Mouse (Mus musculus) intestine, postnatal 0 days (tissue): ENCODE data around the gene Sik3. TPM values are rescaled to one million over a fixed set of nuclear protein-coding genes. Genes with fewer than 3 reads are reported as not detected.
A peak's percentile ranks its signal among the peaks of the same experiment; 100 is the strongest.

Experiments
- ATAC-seq: fragments of 200-750 bp; cut with Nextera tagmentation; 2 replicates; pipeline ENCODE4 v1.8.0; 2017; ENCODE audit warnings: mild to moderate bottlenecking, moderate TSS enrichment, moderate library complexity
- H3K27ac ChIP-seq: fragments of 300-500 bp; sonication (generic); 2 replicates; pipeline ENCODE4 v1.5.1; 2014; ENCODE audit warnings: mild to moderate bottlenecking, low read depth, low read length, moderate library complexity
- H3K27me3 ChIP-seq: fragments of 300-500 bp; sonication (generic); replicated peaks from 2 replicates; pipeline ENCODE4 v1.6.1; 2014; ENCODE audit warnings: low read length, mixed read lengths; ENCODE audit not compliant: control insufficient read depth, insufficient read depth
- H3K36me3 ChIP-seq: fragments of 300-500 bp; sonication (generic); 2 replicates; pipeline ENCODE4 v1.6.1; 2014; ENCODE audit warnings: mild to moderate bottlenecking, moderate library complexity; ENCODE audit not compliant: control insufficient read depth, insufficient read depth
- H3K4me1 ChIP-seq: fragments of 300-500 bp; sonication (generic); replicated peaks from 2 replicates; pipeline ENCODE4 v1.6.1; 2014; ENCODE audit warnings: antibody characterized with exemption, low read length, mixed read lengths; ENCODE audit not compliant: control insufficient read depth, insufficient read depth
- H3K4me2 ChIP-seq: fragments of 300-500 bp; sonication (generic); replicated peaks from 2 replicates; pipeline ENCODE4 v1.6.1; 2014; ENCODE audit warnings: low read depth, mild to moderate bottlenecking, moderate library complexity
- H3K4me3 ChIP-seq: fragments of 300-500 bp; sonication (generic); 2 replicates; pipeline ENCODE4 v1.5.1; 2014; ENCODE audit warnings: low read depth, low read length
- H3K9ac ChIP-seq: fragments of 300-500 bp; sonication (generic); 2 replicates; pipeline ENCODE4 v1.6.1; 2014; ENCODE audit warnings: mild to moderate bottlenecking, low read depth, low read length
- H3K9me3 ChIP-seq: fragments of 300-500 bp; sonication (generic); 2 replicates; pipeline ENCODE4 v1.6.1; 2016; ENCODE audit warnings: mixed run types; ENCODE audit not compliant: control insufficient read depth
- CTCF ChIP-seq: sonication (generic); IDR thresholded peaks from 2 replicates; pipeline ENCODE4 v1.5.1; 2016; ENCODE audit warnings: low read depth, mild to moderate bottlenecking, control low read depth, antibody characterized with exemption, moderate library complexity
- WGBS: fragments of 180-500 bp; shearing (Covaris S2); extraction: QIAGEN DNeasy Blood & Tissue Kit; methylation state at CpG from one replicate; pipeline ENCODE4 v1.1.7; 2014; 5-methylcytosine and 5-hydroxymethylcytosine counted together
- polyA plus RNA-seq: library from polyadenylated mRNA; unstranded; fragments of >200 nt; fragmentation: Nextera tagmentation; extraction: Ambion mirVana; gene quantifications from 2 replicates; pipeline ENCODE4 v1.2.1, GENCODE M21; 2015

Gene Sik3
- polyA plus RNA-seq, 1 experiment from 2014 or later, result 7.4 TPM

GRCm38 (mm10) chr9:46175300-46175699, 162.7 kb downstream of the Sik3 start:
- Histone ChIP-seq H3K4me1 (no peaks in the 10 kb centered on the region), H3K9ac (no peak overlapping the region), H3K27ac (no peak overlapping the region; the same call in 1 of the 2 replicates), H3K4me3 (no peak overlapping the region), H3K4me2 (no peak overlapping the region), H3K36me3 (peaks cover 10% of the 10 kb centered on the region; the same call in 1 of the 2 replicates), H3K27me3 (no peaks in the 10 kb centered on the region), H3K9me3 (no peaks in the 10 kb centered on the region)
- no peak for TF ChIP-seq CTCF
- WGBS, result 22% methylated on average over 1 of the region's 1 CpGs
- ATAC-seq, result peak; percentile 59

GRCm38 (mm10) chr9:46175938-46176375, 163.3 kb downstream of the Sik3 start:
- ATAC-seq, result no peak
- TF ChIP-seq CTCF, result no peak
- Histone ChIP-seq H3K4me1 (no peaks in the 10 kb centered on the region), H3K4me2 (no peak overlapping the region), H3K9me3 (no peaks in the 10 kb centered on the region), H3K27me3 (no peaks in the 10 kb centered on the region), H3K4me3 (no peak overlapping the region), H3K27ac (no peak overlapping the region), H3K36me3 (peaks cover 12% of the 10 kb centered on the region; the same call in 1 of the 2 replicates), H3K9ac (no peak overlapping the region)
- 39% methylated on average over 1 of the region's 1 CpGs for WGBS

- H3K27ac ChIP-seq, result no peak overlapping the region
- no peak overlapping the region for H3K4me3 ChIP-seq
- no peaks in the 10 kb centered on the region for H3K27me3 ChIP-seq
- H3K4me2 ChIP-seq, result no peak overlapping the region
- no peaks in the 10 kb centered on the region for H3K9me3 ChIP-seq
- TF ChIP-seq CTCF, result no peak
- no peaks in the 10 kb centered on the region; the same call in 1 of the 2 replicates for H3K4me1 ChIP-seq
- 78% methylated on average over 4 of the region's 4 CpGs for WGBS
- peaks cover 14% of the 10 kb centered on the region; the same call in 1 of the 2 replicates for H3K36me3 ChIP-seq
- H3K9ac ChIP-seq, result no peak overlapping the region
- no peak for ATAC-seq
Measured at GRCm38 (mm10) chr9:46176613-46177012, 164.0 kb downstream of the Sik3 start.

DNA sequence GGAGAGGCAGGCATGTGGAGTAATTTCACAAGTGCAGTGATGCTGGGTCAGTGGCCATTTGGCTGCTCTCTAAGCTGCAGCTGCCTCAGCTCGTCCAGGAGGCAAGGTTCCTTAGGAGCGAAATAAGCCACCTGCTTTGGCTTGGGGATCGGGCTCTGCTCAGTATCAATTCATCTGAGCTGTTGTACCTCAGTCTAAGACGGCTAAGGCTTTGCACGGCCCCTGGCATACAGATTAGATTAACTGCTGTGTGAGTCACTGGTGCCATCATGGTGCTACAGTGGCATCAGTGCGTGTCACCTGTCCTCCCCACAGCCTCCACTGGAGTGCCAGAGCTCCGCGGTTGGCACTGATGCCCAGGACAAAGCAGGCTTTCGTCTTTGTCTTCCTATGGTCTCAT, 166.0 kb downstream of the Sik3 start:
- WGBS, result 86% methylated on average over 9 of the region's 9 CpGs
- no peak for ATAC-seq
- TF ChIP-seq CTCF, result no peak

GRCm38 (mm10) chr9:46181297-46181696, 168.7 kb downstream of the Sik3 start:
- H3K4me2 ChIP-seq, result no peak overlapping the region
- no peak for ATAC-seq
- no peak for TF ChIP-seq CTCF
- no peaks in the 10 kb centered on the region; the same call in 1 of the 2 replicates for H3K4me1 ChIP-seq
- 62% methylated on average over 8 of the region's 8 CpGs for WGBS
- no peaks in the 10 kb centered on the region for H3K27me3 ChIP-seq
- peaks cover 14% of the 10 kb centered on the region; the same call in 1 of the 2 replicates for H3K36me3 ChIP-seq
- H3K9ac ChIP-seq, result no peak overlapping the region
- no peak overlapping the region for H3K4me3 ChIP-seq
- no peak overlapping the region for H3K27ac ChIP-seq
- no peaks in the 10 kb centered on the region for H3K9me3 ChIP-seq

More for the DNA sequence above, 166.0 kb downstream of the Sik3 start:
- Histone ChIP-seq H3K9ac (no peak overlapping the region), H3K36me3 (peaks cover 14% of the 10 kb centered on the region; the same call in 1 of the 2 replicates), H3K4me2 (no peak overlapping the region), H3K4me3 (no peak overlapping the region), H3K27me3 (no peaks in the 10 kb centered on the region), H3K9me3 (no peaks in the 10 kb centered on the region), H3K27ac (no peak overlapping the region), H3K4me1 (no peaks in the 10 kb centered on the region; the same call in 1 of the 2 replicates)

GRCm38 (mm10) chr9:46184542-46184941, 171.9 kb downstream of the Sik3 start:
- peak; percentile 29; the same call in 1 of the 2 replicates for ATAC-seq
- H3K27me3 ChIP-seq, result no peaks in the 10 kb centered on the region
- no peaks in the 10 kb centered on the region; the same call in 1 of the 2 replicates for H3K4me1 ChIP-seq
- WGBS, result 42% methylated on average over 5 of the region's 5 CpGs
- H3K4me2 ChIP-seq, result no peak overlapping the region
- H3K9me3 ChIP-seq, result no peaks in the 10 kb centered on the region
- H3K4me3 ChIP-seq, result no peak overlapping the region
- 0 out of 2 replicates have a peak, but pooled peaks cover 4% of the 10 kb centered on the region for H3K36me3 ChIP-seq
- H3K27ac ChIP-seq, result no peak overlapping the region
- no peak for TF ChIP-seq CTCF
- H3K9ac ChIP-seq, result no peak overlapping the region

DNA sequence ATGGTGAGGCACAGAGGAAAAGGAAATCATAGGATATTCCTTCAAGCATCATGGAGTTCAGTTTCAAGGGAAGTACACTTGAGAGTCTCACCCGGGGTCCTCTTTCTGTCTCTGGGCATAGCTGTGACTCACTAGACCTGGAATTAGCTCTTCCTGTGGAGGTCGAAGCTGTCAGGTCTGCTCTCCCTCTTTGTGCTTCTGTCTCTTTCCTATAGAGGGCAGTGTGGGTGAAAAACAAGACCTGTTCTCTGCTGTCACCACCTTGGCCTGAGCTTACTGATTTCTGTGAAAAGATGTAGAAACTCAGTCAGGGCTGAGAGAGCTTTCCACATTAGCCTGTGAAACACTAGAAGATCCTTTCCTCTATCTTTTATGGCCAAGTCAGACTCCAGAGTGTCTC, 172.6 kb downstream of the Sik3 start:
- H3K27ac ChIP-seq, result no peak overlapping the region
- no peak overlapping the region for H3K4me2 ChIP-seq
- H3K9ac ChIP-seq, result no peak overlapping the region
- peak; percentile 77 for TF ChIP-seq CTCF
- H3K9me3 ChIP-seq, result no peaks in the 10 kb centered on the region
- no peaks in the 10 kb centered on the region; the same call in 1 of the 2 replicates for H3K4me1 ChIP-seq
- 37% methylated on average over 2 of the region's 2 CpGs for WGBS
- 0 out of 2 replicates have a peak, but pooled peaks cover 4% of the 10 kb centered on the region for H3K36me3 ChIP-seq
- ATAC-seq, result no peak
- H3K4me3 ChIP-seq, result no peak overlapping the region
- no peaks in the 10 kb centered on the region for H3K27me3 ChIP-seq
